Mouse (Mus musculus) stomach, embryonic 14.5 days (tissue): ENCODE results near the gene Sept3. TPM values are rescaled to one million over a fixed set of nuclear protein-coding genes. Genes with fewer than 3 reads are reported as not detected.

ENCODE experiments used
- ATAC-seq: fragments of 200-750 bp; cut with Nextera tagmentation; 2 replicates; pipeline ENCODE4 v1.8.0; 2017; ENCODE audit warnings: low read depth, moderate TSS enrichment; ENCODE audit not compliant: insufficient number of reproducible peaks, insufficient read depth, low FRiP score
- H3K27ac ChIP-seq: fragments of 300-500 bp; sonication (generic); 2 replicates; pipeline ENCODE4 v1.5.1; 2014; ENCODE audit warnings: mild to moderate bottlenecking, low read length, moderate library complexity, mixed read lengths
- H3K27me3 ChIP-seq: fragments of 300-500 bp; sonication (generic); 2 replicates; pipeline ENCODE4 v1.6.1; 2014; ENCODE audit warnings: low read length, control low read depth, mixed read lengths; ENCODE audit not compliant: control insufficient read depth, insufficient read depth
- H3K36me3 ChIP-seq: fragments of 300-500 bp; sonication (generic); 2 replicates; pipeline ENCODE4 v1.6.1; 2014; ENCODE audit warnings: mild to moderate bottlenecking, control low read depth, low read length, moderate library complexity, mixed read lengths; ENCODE audit not compliant: control insufficient read depth, insufficient read depth
- H3K4me1 ChIP-seq: fragments of 300-500 bp; sonication (generic); 2 replicates; pipeline ENCODE4 v1.6.1; 2014; ENCODE audit warnings: low read length, control low read depth, mixed read lengths; ENCODE audit not compliant: control insufficient read depth, insufficient read depth
- H3K4me2 ChIP-seq: fragments of 300-500 bp; sonication (generic); replicated peaks from 2 replicates; pipeline ENCODE4 v1.6.1; 2014; ENCODE audit warnings: low read depth, low read length, control low read depth
- H3K4me3 ChIP-seq: fragments of 300-500 bp; sonication (generic); 2 replicates; pipeline ENCODE4 v1.5.1; 2014; ENCODE audit warnings: low read depth, low read length, control low read depth
- H3K9ac ChIP-seq: fragments of 300-500 bp; sonication (generic); replicated peaks from 2 replicates; pipeline ENCODE4 v1.6.1; 2014; ENCODE audit warnings: low read depth, mild to moderate bottlenecking, control low read depth, low read length, moderate library complexity, mixed read lengths
- H3K9me3 ChIP-seq: fragments of 300-500 bp; sonication (generic); 2 replicates; pipeline ENCODE4 v1.6.1; 2016; ENCODE audit warnings: low read depth, low read length, control low read depth; ENCODE audit not compliant: control insufficient read depth
- whole genome bisulfite sequencing: fragments of 180-500 bp; shearing (Covaris S2); extraction: QIAGEN DNeasy Blood & Tissue Kit; methylation state at CpG from one replicate; pipeline ENCODE4 v1.1.7; 2014; 5-methylcytosine and 5-hydroxymethylcytosine counted together
- polyA plus RNA-seq: library from polyadenylated mRNA; unstranded; fragments of >200 nt; fragmentation: Nextera tagmentation; extraction: Ambion mirVana; gene quantifications from 2 replicates; pipeline ENCODE4 v1.2.1, GENCODE M21; 2014

The Sept3 gene
- polyA plus RNA-seq, 1 experiment from 2014 or later, result 16.1 TPM

DNA sequence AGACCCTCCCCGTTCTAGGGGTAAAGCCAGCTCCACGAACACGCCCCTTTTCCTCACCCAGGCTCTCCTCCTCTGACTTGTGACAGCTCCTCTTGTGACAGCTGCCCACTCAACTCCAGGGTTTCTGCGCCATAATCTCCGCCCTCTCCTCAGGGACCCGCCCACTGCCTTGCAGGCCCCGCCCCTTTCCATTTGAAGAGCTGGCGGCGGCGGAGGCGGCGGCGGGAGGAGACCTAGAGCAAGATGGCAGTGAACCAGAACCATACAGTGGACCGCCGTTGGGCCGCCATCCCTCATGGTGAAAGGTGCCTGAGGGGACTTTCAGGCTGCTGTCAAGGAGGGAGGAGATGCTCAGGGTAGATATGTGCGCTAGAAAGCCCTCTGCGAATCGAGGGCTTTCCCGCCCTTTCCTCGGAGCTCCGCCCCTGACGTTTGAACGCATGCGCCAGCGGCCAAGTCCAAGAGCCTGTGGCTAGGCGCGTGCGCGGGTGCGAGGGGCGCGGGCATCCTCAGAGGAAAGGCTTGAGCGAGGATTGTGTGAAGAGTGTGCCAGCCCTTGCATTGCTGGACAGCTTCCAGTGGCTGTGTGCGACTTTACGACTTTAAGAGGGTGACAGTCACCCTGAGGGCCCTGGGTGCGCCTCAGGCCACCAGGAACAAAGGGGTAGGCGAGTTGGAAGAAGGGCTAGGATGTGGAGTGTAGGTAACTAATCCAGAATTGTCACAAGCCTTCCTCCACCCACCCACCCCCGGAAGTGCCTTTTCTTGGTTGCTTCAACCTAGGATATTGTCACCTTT is 24.3 kb downstream of the Sept3 start, which contains the start of gene Wbp2nl:
TSS of gene Wbp2nl (plus strand) at position 191 of the 798 bp plus-strand sequence.
- Histone ChIP-seq H3K27ac (no peak within 1 kb of the TSS), H3K9ac (no peak within 1 kb of the TSS), H3K4me2 (no peak within 1 kb of the TSS; the same call in 1 of the 2 replicates), H3K4me1 (peaks cover 2% of the 10 kb centered on the region; the same call in 1 of the 2 replicates), H3K27me3 (no peaks in the 10 kb centered on the region), H3K36me3 (no peaks in the 10 kb centered on the region), H3K9me3 (no peaks in the 10 kb centered on the region), H3K4me3 (no peak within 1 kb of the TSS)
- 0 out of 2 replicates have a peak, but pooled peaks have one; percentile 18 for ATAC-seq
- 53% methylated on average over 39 of the region's 39 CpGs for WGBS

- 58% methylated on average over 3 of the region's 3 CpGs for WGBS
- peak; percentile 94 for ATAC-seq
- no peak overlapping the region for H3K4me3 ChIP-seq
- H3K27ac ChIP-seq, result 0 out of 2 replicates have a peak overlapping the region, but pooled peaks have one; percentile 6
- H3K36me3 ChIP-seq, result no peaks in the 10 kb centered on the region
- H3K4me1 ChIP-seq, result no peaks in the 10 kb centered on the region
- no peaks in the 10 kb centered on the region for H3K27me3 ChIP-seq
- no peak overlapping the region for H3K4me2 ChIP-seq
- H3K9ac ChIP-seq, result no peak overlapping the region
- H3K9me3 ChIP-seq, result no peaks in the 10 kb centered on the region
These were observed 32.4 kb downstream of the Sept3 start for GRCm38 (mm10) chr15:82307107-82307506.

DNA sequence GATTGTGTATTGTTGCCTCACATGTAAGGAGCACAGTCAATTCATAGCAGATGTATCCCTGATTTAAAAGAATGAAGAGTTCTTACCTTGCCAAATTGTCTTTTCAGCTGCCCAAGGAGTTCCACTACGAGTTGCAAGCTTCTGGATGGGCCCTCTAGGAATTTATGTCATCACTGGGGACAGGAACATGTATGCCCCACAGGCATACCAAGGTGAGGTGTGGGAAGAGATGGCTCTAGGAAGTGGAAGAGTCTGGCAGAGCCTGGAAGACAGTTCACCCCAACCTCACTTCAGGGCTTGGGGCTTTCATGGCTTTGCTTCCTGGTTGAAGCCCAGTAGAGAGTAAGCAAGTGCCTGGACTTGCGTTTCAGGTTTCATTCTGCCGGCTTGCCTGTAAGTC is 33.7 kb downstream of the Sept3 start:
- Histone ChIP-seq H3K9ac (no peak overlapping the region), H3K27ac (no peak overlapping the region), H3K4me1 (no peaks in the 10 kb centered on the region), H3K4me2 (no peak overlapping the region), H3K4me3 (no peak overlapping the region), H3K36me3 (no peaks in the 10 kb centered on the region), H3K9me3 (no peaks in the 10 kb centered on the region), H3K27me3 (no peaks in the 10 kb centered on the region)
- ATAC-seq, result no peak
- 67% methylated on average over 3 of the region's 3 CpGs for WGBS

GRCm38 (mm10) chr15:82317839-82318238 is 43.1 kb downstream of the Sept3 start:
- no peaks in the 10 kb centered on the region for H3K27me3 ChIP-seq
- no peak for ATAC-seq
- H3K9ac ChIP-seq, result no peak overlapping the region
- no peak overlapping the region for H3K4me2 ChIP-seq
- H3K4me1 ChIP-seq, result no peaks in the 10 kb centered on the region
- 86% methylated on average over 6 of the region's 6 CpGs for WGBS
- H3K27ac ChIP-seq, result no peak overlapping the region
- no peaks in the 10 kb centered on the region for H3K9me3 ChIP-seq
- H3K36me3 ChIP-seq, result no peaks in the 10 kb centered on the region
- H3K4me3 ChIP-seq, result no peak overlapping the region

- H3K27ac ChIP-seq, result no peak overlapping the region
- no peaks in the 10 kb centered on the region for H3K9me3 ChIP-seq
- H3K4me3 ChIP-seq, result no peak overlapping the region
- WGBS, result 45% methylated on average over 1 of the region's 1 CpGs
- H3K9ac ChIP-seq, result no peak overlapping the region
- no peak for ATAC-seq
- no peaks in the 10 kb centered on the region for H3K27me3 ChIP-seq
- no peaks in the 10 kb centered on the region for H3K4me1 ChIP-seq
- H3K4me2 ChIP-seq, result no peak overlapping the region
- no peaks in the 10 kb centered on the region for H3K36me3 ChIP-seq
These were observed 44.9 kb downstream of the Sept3 start for GRCm38 (mm10) chr15:82319613-82320012.

GRCm38 (mm10) chr15:82322195-82322594 is 47.5 kb downstream of the Sept3 start:
- Histone ChIP-seq H3K27me3 (no peaks in the 10 kb centered on the region), H3K27ac (no peak overlapping the region), H3K9ac (no peak overlapping the region), H3K4me2 (no peak overlapping the region), H3K9me3 (no peaks in the 10 kb centered on the region), H3K4me1 (no peaks in the 10 kb centered on the region), H3K36me3 (no peaks in the 10 kb centered on the region), H3K4me3 (no peak overlapping the region)
- WGBS, result 70% methylated on average over 8 of the region's 8 CpGs
- no peak for ATAC-seq

DNA sequence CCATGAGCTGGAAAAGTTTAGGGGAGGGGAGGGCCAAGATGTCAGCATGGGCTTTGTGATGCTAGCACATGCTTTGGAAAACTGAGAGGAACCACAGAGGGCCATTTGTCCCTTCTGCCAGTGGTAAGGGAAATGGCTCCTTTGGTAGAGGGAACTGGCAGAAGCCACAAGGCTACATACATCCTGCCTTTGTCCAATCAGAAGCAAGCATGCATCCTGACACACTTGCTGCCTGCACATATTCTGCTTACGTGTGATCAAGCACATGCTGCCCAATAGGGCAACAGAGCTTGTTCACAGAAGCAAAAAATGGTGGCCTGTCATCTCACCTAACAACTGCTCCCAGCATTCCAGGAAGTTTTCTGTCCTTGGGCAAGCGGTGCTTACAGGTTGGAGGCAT is 50.7 kb downstream of the Sept3 start:
- 65% methylated on average over 2 of the region's 2 CpGs for WGBS
- no peak for ATAC-seq
- H3K27me3 ChIP-seq, result no peaks in the 10 kb centered on the region

GRCm38 (mm10) chr15:82335194-82335593 is 60.5 kb downstream of the Sept3 start:
- ATAC-seq, result no peak
- Histone ChIP-seq H3K4me3 (no peak overlapping the region), H3K36me3 (peaks cover 28% of the 10 kb centered on the region), H3K27ac (no peak overlapping the region), H3K9me3 (no peaks in the 10 kb centered on the region), H3K9ac (no peak overlapping the region), H3K4me2 (no peak overlapping the region), H3K27me3 (no peaks in the 10 kb centered on the region), H3K4me1 (peaks cover 12% of the 10 kb centered on the region)
- 96% methylated on average over 4 of the region's 4 CpGs for WGBS

More for the DNA sequence above, 50.7 kb downstream of the Sept3 start:
- Histone ChIP-seq H3K36me3 (peaks cover 16% of the 10 kb centered on the region), H3K9me3 (no peaks in the 10 kb centered on the region), H3K9ac (no peak overlapping the region), H3K4me2 (no peak overlapping the region), H3K4me1 (no peaks in the 10 kb centered on the region), H3K27ac (no peak overlapping the region), H3K4me3 (no peak overlapping the region)
